Mouse (Mus musculus) pancreas, adult 10 weeks (tissue): Measurements from ENCODE around the gene Nop16. TPM values are rescaled to one million over a fixed set of nuclear protein-coding genes. Genes with fewer than 3 reads are reported as not detected.

Source experiments
- polyA plus RNA-seq: library from polyadenylated mRNA; stranded (reverse); fragments of 350-450 nt; fragmentation: Illumina TruSeq; extraction: RNeasy Lipid Tissue Mini Kit (QIAGEN cat#74804); gene quantifications from one replicate; pipeline ENCODE4 v1.2.3, GENCODE M21; 2015; ENCODE audit warnings: low read depth, low replicate concordance; ENCODE audit not compliant: insufficient read depth

Gene Nop16
- polyA plus RNA-seq, result 5.5 TPM

DNA sequence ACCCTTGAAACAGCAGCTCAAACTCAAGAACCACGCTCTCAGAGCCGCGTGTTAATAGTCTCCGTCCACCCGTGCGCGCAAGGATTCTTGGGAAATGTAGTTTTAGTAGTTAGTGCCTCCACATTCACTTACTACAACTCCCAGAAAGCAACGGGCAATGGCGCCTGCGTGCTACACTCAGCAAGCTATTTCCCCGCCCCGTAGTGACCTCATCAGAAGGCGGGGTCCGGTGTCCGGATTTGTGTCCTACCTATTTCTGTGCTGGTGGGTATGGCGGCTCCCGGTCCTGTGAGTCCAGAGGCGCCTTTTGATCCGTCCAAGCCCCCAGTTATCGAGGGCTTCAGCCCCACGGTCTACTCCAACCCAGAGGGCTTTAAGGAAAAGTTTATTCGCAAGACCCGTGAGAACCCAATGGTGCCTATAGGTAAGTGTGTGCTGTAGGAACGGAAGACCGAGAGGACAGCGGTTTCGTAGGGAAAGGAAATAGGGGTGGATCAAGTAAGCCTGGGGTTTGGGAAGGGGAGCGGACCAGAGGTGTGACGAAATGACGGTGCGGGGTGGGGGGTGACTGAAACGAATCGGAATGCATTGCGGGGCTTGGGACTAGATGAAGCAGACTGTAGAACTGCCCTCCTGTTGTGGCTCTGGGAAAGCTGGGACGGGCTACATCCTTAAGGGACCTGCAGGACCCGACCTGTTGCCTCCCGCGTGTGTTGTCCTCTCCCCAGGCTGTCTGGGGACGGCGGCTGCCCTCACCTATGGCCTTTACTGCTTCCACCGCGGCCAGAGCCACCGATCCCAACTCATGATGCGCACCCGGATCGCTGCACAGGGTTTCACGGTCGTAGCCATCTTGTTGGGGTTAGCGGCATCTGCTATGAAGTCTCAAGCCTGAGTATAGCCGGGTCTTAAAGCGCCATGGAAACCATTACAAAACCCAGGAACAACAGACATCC lies at the start of gene Nop16, which contains the start of gene Higd2a:
Gene Nop16 (minus strand): TSS at position 95 of the 956 bp plus-strand sequence.
Gene Higd2a (plus strand): TSS at position 212 of the 956 bp plus-strand sequence.

DNA sequence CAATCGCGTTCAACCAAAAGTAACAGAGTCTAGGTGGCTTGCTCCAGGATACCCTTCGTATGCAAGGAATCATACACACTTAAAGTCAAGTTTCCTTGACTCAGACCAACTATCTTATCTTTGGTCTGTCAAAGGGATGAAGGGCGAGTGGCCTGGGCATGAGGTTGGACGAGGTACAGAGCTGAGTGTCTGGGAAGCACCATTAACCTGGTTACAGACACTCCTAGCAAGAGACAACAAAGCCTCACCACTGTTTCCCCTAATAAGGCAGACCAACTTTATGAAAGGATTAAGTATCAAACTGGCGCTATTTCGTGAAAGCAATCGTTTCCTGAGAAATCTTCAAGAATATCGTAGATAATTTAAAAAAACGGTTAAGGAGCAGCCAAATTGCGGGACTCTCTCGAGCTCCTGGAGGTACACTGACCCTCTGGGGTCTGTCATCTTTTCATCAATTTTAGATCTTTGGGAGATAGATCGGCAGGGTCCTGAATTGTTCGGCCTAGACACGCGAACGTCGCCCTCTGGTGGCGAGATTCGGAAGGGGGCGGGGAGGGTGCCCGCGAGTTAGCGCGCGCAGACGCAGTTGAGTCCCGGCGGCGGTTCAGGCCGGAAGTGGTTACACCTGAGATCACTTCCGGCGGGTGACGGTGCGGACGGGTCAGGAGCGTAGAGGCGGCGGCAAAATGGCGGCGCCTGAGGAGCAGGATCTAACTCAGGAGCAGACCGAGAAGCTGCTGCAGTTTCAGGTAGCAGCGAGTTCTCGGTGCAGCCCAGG lies 31.5 kb upstream of the Nop16 start, which contains the start of gene Faf2:
Gene Faf2 (plus strand): TSS at position 630 of the 778 bp plus-strand sequence.

DNA sequence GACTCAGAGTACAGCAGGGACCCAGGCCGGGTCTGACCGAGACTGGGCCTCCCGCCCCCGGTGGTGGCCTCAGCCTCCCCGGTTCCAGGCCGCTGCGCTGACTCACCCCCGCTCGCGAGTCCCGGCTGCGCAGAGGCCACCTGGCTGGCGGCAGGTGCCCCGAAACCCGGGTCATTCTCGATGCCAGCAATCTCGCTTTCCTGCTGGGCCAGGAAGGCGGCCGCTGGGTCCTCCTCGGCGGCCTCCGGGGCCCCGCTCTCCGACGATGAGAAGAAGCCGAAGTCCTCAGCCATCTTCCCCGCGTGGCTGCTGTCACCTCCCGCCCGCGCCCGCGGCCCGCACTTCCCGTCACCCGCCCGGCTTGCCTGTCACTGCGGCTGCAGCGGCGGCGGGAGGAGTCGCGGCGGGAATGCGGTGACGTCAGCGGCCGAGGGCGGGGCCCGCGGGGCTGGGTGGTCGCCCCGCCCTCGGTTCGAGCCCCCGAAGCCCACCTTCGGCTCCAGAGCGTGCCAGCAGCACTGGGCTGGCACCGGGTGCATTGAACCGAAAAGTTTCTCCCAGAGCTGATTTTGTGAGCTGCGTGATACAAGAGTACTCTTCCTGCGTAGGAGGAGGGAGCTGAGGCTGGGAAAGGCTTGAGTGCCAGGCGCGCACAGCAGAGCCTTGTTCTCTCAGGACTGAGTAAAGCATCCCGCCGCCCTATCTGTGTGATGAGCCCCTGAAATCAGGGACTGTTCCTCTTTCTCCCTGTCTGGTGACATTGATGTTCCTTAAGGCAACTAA lies 21.3 kb upstream of the Nop16 start, which contains the start of gene Cltb:
Gene Cltb (minus strand): TSS at position 373 of the 783 bp plus-strand sequence.

DNA sequence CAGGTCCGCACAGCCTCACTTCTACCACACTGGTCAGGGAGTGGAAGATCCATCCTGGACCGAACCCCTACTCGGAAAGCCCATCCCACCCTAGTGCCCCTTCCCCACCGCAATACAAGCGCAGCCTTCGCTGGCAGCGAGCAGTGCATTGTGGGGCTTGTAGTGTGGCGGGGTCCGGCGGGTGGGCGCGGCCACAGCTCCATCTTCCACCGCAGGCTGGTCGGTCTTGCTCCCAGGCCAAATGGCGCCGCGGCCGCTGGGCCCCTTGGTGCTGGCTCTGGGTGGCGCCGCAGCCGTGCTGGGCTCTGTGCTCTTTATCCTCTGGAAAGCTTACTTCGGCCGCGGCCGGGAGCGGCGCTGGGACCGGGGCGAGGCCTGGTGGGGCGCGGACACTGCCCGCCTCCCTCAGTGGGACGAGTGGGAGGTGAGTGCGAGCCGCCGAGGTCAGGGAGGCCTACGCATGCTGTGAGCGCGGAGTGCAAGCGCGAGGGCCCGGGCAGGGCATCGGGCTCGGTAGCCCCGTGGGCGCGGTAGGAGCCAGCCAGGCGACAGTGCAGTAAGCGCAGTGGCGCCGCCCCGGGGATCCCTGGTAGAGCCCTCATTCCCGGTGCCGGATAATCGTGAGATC lies 14.9 kb downstream of the Nop16 start, which contains the start of gene Arl10:
Gene Arl10 (plus strand): TSS at position 162 of the 628 bp plus-strand sequence.

DNA sequence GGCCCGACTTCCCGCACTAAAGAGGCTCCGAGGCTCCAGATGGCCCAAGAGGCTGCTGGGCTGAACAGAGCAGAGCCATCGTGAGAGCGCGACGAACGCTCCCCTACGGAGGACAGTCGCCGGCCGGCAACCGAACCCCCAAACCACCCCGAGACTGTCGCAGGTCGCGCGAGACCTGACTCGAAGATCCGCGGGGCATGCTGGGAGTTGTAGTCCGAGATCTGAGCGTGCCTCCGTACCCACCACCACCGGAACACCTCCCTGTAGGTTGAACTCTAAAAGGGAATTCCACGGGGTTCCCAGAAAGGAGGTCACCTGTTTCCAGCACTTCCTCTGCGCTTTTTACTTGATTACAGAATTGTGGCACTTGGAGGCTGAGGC lies 24.7 kb downstream of the Nop16 start, which contains the start of gene 4833439L19Rik:
Gene 4833439L19Rik (minus strand): TSS at position 235 of the 381 bp plus-strand sequence.

Other genes starting within 250 kb of the Nop16 start
- gene Cplx2, start 218.7 kb downstream of the Nop16 start, polyA plus RNA-seq, result 9.3 TPM
- 3.7 TPM for gene Thoc3, start 121.2 kb downstream of the Nop16 start, polyA plus RNA-seq
- gene Simc1, start 86.3 kb downstream of the Nop16 start, polyA plus RNA-seq, result 4.4 TPM
- 37.9 TPM for gene 4833439L19Rik, start 24.7 kb downstream of the Nop16 start, polyA plus RNA-seq
- 3.4 TPM for gene Arl10, start 15.1 kb downstream of the Nop16 start, polyA plus RNA-seq
- 34.5 TPM for gene Higd2a, start 117 bp upstream of the Nop16 start, polyA plus RNA-seq
- gene Cltb, start 21.3 kb upstream of the Nop16 start, polyA plus RNA-seq, result 19.5 TPM
- 5.7 TPM for gene Faf2, start 31.7 kb upstream of the Nop16 start, polyA plus RNA-seq
- gene Rnf44, start 103.8 kb upstream of the Nop16 start, polyA plus RNA-seq, result 17.5 TPM
- gene Cdhr2, start 111.4 kb upstream of the Nop16 start, polyA plus RNA-seq, result 1.3 TPM
- gene Gprin1, start 159.8 kb upstream of the Nop16 start, polyA plus RNA-seq, result 0.74 TPM
- gene Sncb, start 176.5 kb upstream of the Nop16 start, polyA plus RNA-seq, result 0.92 TPM
- gene Eif4e1b, start 193.9 kb upstream of the Nop16 start, polyA plus RNA-seq, result not detected
- gene Tspan17, start 199.3 kb upstream of the Nop16 start, polyA plus RNA-seq, result 11.1 TPM